Mouse (Mus musculus): Measurements from ENCODE around the gene Cyth4.

DNA sequence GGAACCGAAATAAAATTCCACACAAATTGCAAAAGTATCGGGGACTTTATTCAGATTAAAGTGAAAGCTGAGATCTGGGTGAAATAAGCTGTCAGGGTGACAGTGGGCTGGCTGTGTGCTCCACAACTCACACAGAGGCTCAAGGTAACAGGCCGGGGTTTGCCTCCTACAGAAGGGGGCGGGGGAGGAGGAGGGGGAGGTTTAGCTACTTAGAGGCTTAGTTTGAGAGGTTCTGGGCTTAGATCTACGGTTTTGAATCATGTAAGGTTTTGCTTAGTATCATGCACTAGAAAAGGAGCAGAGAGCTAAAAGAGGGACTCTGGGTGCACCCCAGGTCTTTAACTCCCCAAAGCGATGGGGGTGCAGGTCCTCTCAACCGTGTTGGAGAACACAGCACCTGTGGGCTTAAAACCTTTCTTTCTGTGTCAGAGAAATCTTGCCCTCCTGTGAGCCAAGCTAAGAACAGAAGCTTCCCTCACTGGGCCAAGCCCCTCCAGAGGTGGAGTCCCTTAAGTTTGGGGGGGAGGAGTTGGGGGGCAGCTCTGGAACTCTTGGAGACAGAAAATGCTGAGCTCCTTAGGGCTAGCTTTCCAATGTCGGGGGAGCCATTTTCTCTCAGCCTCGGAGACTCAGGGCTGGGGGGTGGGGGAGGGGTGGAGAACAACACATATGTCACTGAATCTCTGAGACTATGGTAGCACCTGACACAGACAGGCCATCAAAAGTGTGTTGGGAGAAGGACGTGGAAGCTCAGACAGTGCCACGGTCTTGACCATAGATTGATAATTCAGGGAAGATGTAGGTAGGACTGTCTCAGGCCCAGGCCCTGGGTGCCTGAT is 37.5 kb upstream of the Cyth4 start:
- TF ChIP-seq GATA1 (IDR thresholded peaks at IDR 0.05; ENCODE audit: borderline replicate concordance, low read length) (no peak), FLI1 (IDR thresholded peaks at IDR 0.05; ENCODE audit: low read length) (no peak)

Data from megakaryocyte, embryonic 14.5 days (primary cell).